Mouse (Mus musculus): ENCODE results near the gene Rnf149.

Gene Rnf149

GRCm38 (mm10) chr1:39575778-39576375, 1.3 kb downstream of the Rnf149 start:
- no peak for DNase-seq (ENCODE audit: low spot score in 2 of 2)

- DNase-seq (ENCODE audit: low spot score in 2 of 2), result no peak
These were observed 3.3 kb downstream of the Rnf149 start for GRCm38 (mm10) chr1:39573890-39574289.

- no peak for DNase-seq (ENCODE audit: low spot score in 2 of 2)
These were observed 5.6 kb downstream of the Rnf149 start for GRCm38 (mm10) chr1:39571653-39572052.

- DNase-seq (ENCODE audit: low spot score in 2 of 2), result no peak
These were observed 9.1 kb downstream of the Rnf149 start for GRCm38 (mm10) chr1:39568079-39568478.

- no peak for DNase-seq (ENCODE audit: low spot score in 2 of 2)
These were observed 12.6 kb downstream of the Rnf149 start for GRCm38 (mm10) chr1:39564603-39565002.

- no peak for DNase-seq (ENCODE audit: low spot score in 2 of 2)
These were observed 14.0 kb downstream of the Rnf149 start for GRCm38 (mm10) chr1:39563161-39563560.

DNA sequence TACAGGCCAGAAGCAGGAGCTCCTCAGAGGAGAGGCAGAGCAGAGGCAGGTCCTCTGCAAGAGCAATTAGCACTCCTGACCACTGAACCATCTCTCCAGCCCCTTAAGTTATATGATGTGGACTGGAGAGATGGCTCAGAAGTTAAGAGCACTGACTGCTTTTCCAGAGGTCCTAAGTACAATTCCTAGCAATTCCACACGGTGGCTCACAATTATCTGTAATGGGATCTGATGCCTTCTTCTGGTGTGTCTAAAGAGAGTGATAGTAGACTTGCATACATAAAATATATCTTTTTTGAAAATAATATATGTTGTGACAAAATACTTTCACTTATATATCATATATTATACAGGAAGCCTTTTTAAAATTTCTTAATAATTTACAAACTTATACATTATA, 15.3 kb downstream of the Rnf149 start:
- no peak for DNase-seq (ENCODE audit: low spot score in 2 of 2)

DNA sequence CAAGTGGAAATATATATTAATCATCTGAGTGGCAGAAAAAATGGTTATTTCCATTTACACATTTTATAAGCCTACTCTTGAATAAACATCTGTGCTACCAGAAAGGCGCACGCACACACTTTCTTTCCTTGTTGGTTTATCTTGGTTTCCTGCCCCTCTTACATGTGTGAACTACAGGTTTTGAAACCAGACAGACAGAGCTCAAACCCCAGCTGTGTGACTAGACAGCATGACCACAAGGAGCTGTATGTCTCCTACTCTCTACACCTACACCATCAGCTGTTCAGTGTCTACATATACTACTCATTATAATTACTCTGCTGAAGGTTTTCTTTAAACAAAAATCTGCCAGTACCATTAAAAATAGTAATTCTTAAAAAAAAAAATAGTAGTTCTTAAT, 18.2 kb downstream of the Rnf149 start:
- DNase-seq (ENCODE audit: low spot score in 2 of 2), result no peak

GRCm38 (mm10) chr1:39555556-39556415, 21.4 kb downstream of the Rnf149 start:
- DNase-seq (ENCODE audit: low spot score in 2 of 2), result peak; percentile 85 to 91

- no peak for DNase-seq (ENCODE audit: low spot score in 2 of 2)
These were observed 27.4 kb downstream of the Rnf149 start for GRCm38 (mm10) chr1:39549831-39550230.

DNA sequence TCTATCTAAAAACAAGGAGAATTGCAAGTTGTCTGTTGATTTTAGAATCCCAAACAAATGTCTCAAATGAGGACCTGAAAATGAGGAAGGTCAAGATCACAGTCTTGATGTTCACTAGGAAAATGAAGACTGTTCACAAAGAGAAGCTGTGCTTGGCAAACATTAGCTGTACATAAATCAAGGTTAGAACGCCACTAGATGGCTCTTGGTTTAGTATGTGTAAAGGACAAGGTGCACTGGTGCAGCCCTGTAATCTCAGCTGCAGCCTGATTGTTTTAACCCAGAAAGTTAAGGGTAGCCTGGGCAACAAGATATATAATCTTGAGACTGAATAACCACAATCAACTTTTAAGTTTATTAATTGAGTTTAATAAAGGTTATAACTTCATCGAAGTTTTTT, 30.0 kb downstream of the Rnf149 start:
- no peak for DNase-seq (ENCODE audit: low spot score in 2 of 2)

- DNase-seq (ENCODE audit: low spot score in 2 of 2), result no peak
These were observed 30.9 kb downstream of the Rnf149 start for GRCm38 (mm10) chr1:39546160-39546866.

- no peak for DNase-seq (ENCODE audit: low spot score in 2 of 2)
These were observed 31.6 kb downstream of the Rnf149 start for GRCm38 (mm10) chr1:39545589-39545988.

DNA sequence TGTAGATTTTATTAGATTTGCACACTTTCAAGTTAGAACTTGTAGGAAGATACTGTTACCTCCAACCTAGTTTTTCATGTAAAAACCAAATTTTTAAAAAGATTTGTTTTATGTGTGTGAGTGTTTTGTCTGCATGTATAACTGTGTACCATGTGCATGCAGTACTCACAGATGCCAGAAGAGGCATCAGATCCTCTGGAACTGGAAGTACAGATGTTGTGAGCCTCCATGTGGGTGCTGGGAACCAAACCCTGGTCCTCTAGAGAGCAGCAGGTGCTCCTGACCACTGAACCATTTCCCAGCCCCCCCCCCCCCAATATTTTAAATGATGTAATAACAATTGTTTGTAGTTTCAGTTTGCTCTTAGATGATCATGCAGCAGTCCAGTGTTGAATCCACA, 36.6 kb downstream of the Rnf149 start:
- no peak for DNase-seq (ENCODE audit: low spot score in 2 of 2)

- DNase-seq (ENCODE audit: low spot score in 2 of 2), result no peak
These were observed 39.4 kb downstream of the Rnf149 start for GRCm38 (mm10) chr1:39537631-39538380.

- DNase-seq (ENCODE audit: low spot score in 2 of 2), result no peak
These were observed 40.5 kb downstream of the Rnf149 start for GRCm38 (mm10) chr1:39536701-39537100.

- peak; percentile 97 to 98 for DNase-seq (ENCODE audit: low spot score in 2 of 2)
These were observed 41.5 kb downstream of the Rnf149 start for GRCm38 (mm10) chr1:39535515-39536311.

- DNase-seq (ENCODE audit: low spot score in 2 of 2), result no peak
These were observed 42.4 kb downstream of the Rnf149 start, which contains the start of gene Cnot11 for GRCm38 (mm10) chr1:39534831-39535230. Gene Cnot11 (plus strand): TSS chr1:39534992.

DNA sequence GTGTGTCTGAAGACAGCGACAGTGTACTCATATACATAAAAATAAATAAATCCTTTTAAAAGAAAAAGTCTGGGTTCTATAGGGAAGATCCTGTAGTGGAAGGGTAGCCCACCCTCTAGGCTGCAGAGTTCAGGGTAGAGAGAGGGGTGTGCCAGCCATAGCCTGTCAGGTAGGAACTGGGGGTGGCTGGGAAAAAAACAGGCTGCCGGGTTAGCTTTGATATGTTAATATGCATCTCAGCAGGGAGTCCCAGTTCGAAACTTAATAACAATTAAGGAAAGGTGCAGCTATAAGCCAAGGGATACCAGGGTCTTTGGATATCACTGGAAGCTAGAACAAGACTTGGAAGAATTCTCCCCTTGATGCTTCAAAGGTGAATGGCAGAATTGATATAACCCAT, 43.3 kb downstream of the Rnf149 start:
- no peak for DNase-seq (ENCODE audit: low spot score in 2 of 2)

- no peak for DNase-seq (ENCODE audit: low spot score in 2 of 2)
These were observed 46.2 kb downstream of the Rnf149 start for GRCm38 (mm10) chr1:39531036-39531435.
